Mouse (Mus musculus): ENCODE data around the gene Phospho1.

DNA sequence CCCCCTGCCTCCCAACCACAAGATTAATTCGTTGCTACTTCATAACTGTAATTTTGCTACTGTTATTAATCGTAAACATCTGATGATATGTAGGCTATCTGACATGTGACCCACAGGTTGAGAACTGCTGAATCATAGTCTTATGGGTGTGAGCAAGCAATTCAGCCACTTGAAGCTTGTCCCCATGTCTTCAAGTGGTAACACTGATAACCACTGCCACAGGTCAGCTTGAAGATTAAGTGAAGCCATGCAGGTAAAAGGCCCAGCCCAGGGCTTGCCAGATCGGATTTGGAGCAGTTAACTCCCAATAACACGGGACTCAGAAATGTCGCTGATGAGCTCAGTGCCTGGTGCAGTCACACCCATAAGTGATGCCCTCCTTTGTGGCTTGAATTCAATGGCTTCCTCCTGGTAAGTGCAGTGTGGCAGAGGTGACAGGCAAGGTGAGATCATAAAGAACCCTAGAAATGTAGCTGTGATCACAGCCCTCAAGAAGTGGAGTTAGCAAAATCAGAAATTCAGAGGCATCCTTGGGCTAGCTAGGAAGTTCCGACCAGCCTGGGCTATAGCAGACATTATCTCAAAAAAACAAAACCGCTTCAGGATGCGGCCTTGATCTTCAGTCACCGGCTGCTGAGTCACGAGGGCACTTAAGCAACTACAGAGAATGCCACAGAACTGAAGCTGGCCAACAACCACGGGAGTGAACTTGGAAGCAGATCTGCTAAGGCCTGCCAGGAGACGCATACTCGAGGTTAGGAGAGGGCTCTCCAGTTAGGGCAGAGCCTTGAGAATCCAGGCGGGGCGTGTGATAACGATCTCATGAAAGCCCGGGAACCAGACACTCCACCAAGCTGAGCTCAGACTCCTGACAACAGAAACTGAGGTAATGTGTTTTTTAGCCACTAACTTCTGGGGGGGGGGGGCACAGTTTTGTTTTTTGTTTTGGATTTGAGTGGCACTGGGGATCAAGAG lies 46.7 kb upstream of the Phospho1 start:
- TF ChIP-seq MAX (IDR thresholded peaks at IDR 0.05; ENCODE audit: low read depth) (no peak), POLR2A (IDR thresholded peaks at IDR 0.05; ENCODE audit: insufficient read length, low read depth) (no peak), MYOD1 (IDR thresholded peaks at IDR 0.05; ENCODE audit: control insufficient read depth in 1 of 3, insufficient read length in 2 of 3, low read depth in 2 of 3) (peak in 1 of 3 experiments; percentile 17), POLR2AphosphoS2 (IDR thresholded peaks at IDR 0.05; ENCODE audit: insufficient read length, low read depth) (no peak), SRF (IDR thresholded peaks at IDR 0.05; ENCODE audit: control insufficient read depth, insufficient read length, low read depth) (no peak), USF1 (IDR thresholded peaks at IDR 0.05; ENCODE audit: low read depth) (peak; percentile 83), E2F4 (IDR thresholded peaks at IDR 0.05; ENCODE audit: insufficient read depth) (no peak), CEBPB (IDR thresholded peaks at IDR 0.05; ENCODE audit: insufficient read depth, poor library complexity, severe bottlenecking) (peak; percentile 89)
